Mouse (Mus musculus) kidney, adult 2 months (tissue): ENCODE data around the gene Fbxw11.

ENCODE experiments used
- CTCF ChIP-seq: fragments of 200-500 bp; conservative IDR thresholded peaks from 2 replicates; pipeline ENCODE4 v1.5.1; 2011; ENCODE audit warnings: low read depth, mild to moderate bottlenecking, control low read depth, low read length, moderate library complexity, mixed read lengths; ENCODE audit not compliant: insufficient read depth, insufficient read length
- POLR2A ChIP-seq: fragments of 200-500 bp; IDR thresholded peaks from one replicate; pipeline ENCODE4 v1.6.1; 2011; ENCODE audit warnings: low read depth, low read length, control low read depth

- TF ChIP-seq CTCF = no peak
- TF ChIP-seq POLR2A = no peak
These were observed 138.4 kb downstream of the Fbxw11 start for GRCm38 (mm10) chr11:32780747-32781536.
